Mouse (Mus musculus) neural tube, embryonic 12.5 days (tissue): ENCODE measurements around the gene S100a4. TPM values are rescaled to one million over a fixed set of nuclear protein-coding genes. Genes with fewer than 3 reads are reported as not detected.

ENCODE experiments used
- ATAC-seq: fragments of 200-750 bp; cut with Nextera tagmentation; 2 replicates; pipeline ENCODE4 v1.8.0; 2017; ENCODE audit warnings: low read depth, mild to moderate bottlenecking, moderate TSS enrichment, moderate library complexity; ENCODE audit not compliant: low FRiP score
- H3K27ac ChIP-seq: fragments of 300-500 bp; sonication (generic); 2 replicates; pipeline ENCODE4 v1.5.1; 2016
- H3K27me3 ChIP-seq: fragments of 300-500 bp; sonication (generic); replicated peaks from 2 replicates; pipeline ENCODE4 v1.6.1; 2016; ENCODE audit warnings: mild to moderate bottlenecking
- H3K36me3 ChIP-seq: fragments of 300-500 bp; sonication (generic); 2 replicates; pipeline ENCODE4 v1.6.1; 2016; ENCODE audit warnings: mild to moderate bottlenecking
- H3K4me1 ChIP-seq: fragments of 300-500 bp; sonication (generic); 2 replicates; pipeline ENCODE4 v1.6.1; 2016
- H3K4me2 ChIP-seq: fragments of 300-500 bp; sonication (generic); replicated peaks from 2 replicates; pipeline ENCODE4 v1.6.1; 2016; ENCODE audit warnings: mild to moderate bottlenecking
- H3K4me3 ChIP-seq: fragments of 300-500 bp; sonication (generic); 2 replicates; pipeline ENCODE4 v1.5.1; 2016
- H3K9ac ChIP-seq: fragments of 300-500 bp; sonication (generic); 2 replicates; pipeline ENCODE4 v1.6.1; 2016; ENCODE audit warnings: mild to moderate bottlenecking
- H3K9me3 ChIP-seq: fragments of 300-500 bp; sonication (generic); 2 replicates; pipeline ENCODE4 v1.6.1; 2016; ENCODE audit warnings: mild to moderate bottlenecking
- WGBS: fragments of 180-500 bp; shearing (Covaris S2); methylation state at CpG from one replicate; pipeline ENCODE4 v1.1.7; 2016; 5-methylcytosine and 5-hydroxymethylcytosine counted together
- polyA plus RNA-seq: library from polyadenylated mRNA; unstranded; fragments of >200 nt; fragmentation: Nextera tagmentation; extraction: Ambion mirVana; gene quantifications from 2 replicates; pipeline ENCODE4 v1.2.1, GENCODE M21; 2016

The S100a4 gene
- polyA plus RNA-seq, 1 experiment from 2014 or later, result 1.0 TPM

GRCm38 (mm10) chr3:90586016-90586643 lies 17.4 kb upstream of the S100a4 start:
- no peaks in the 10 kb centered on the region for H3K36me3 ChIP-seq
- WGBS, result 85% methylated on average over 15 of the region's 15 CpGs
- H3K9ac ChIP-seq, result no peak overlapping the region
- H3K27me3 ChIP-seq, result no peaks in the 10 kb centered on the region
- no peaks in the 10 kb centered on the region for H3K4me1 ChIP-seq
- no peak overlapping the region for H3K4me3 ChIP-seq
- no peak overlapping the region for H3K4me2 ChIP-seq
- ATAC-seq, result no peak
- no peaks in the 10 kb centered on the region for H3K9me3 ChIP-seq
- no peak overlapping the region for H3K27ac ChIP-seq

GRCm38 (mm10) chr3:90586906-90587305 lies 16.7 kb upstream of the S100a4 start:
- Histone ChIP-seq H3K27ac (no peak overlapping the region), H3K4me3 (no peak overlapping the region), H3K9ac (no peak overlapping the region), H3K4me2 (no peak overlapping the region), H3K27me3 (no peaks in the 10 kb centered on the region), H3K9me3 (no peaks in the 10 kb centered on the region), H3K4me1 (no peaks in the 10 kb centered on the region), H3K36me3 (no peaks in the 10 kb centered on the region)
- 74% methylated on average over 10 of the region's 10 CpGs for WGBS
- ATAC-seq, result no peak

GRCm38 (mm10) chr3:90587361-90588101 lies 16.0 kb upstream of the S100a4 start:
- Histone ChIP-seq H3K9me3 (no peaks in the 10 kb centered on the region), H3K4me3 (no peak overlapping the region), H3K4me1 (no peaks in the 10 kb centered on the region), H3K27ac (no peak overlapping the region), H3K4me2 (no peak overlapping the region), H3K9ac (no peak overlapping the region), H3K36me3 (no peaks in the 10 kb centered on the region), H3K27me3 (no peaks in the 10 kb centered on the region)
- no peak for ATAC-seq
- WGBS, result 91% methylated on average over 14 of the region's 14 CpGs

GRCm38 (mm10) chr3:90589390-90589789 lies 14.2 kb upstream of the S100a4 start:
- WGBS, result 83% methylated on average over 6 of the region's 6 CpGs
- Histone ChIP-seq H3K27ac (no peak overlapping the region), H3K4me1 (no peaks in the 10 kb centered on the region), H3K36me3 (no peaks in the 10 kb centered on the region), H3K9me3 (no peaks in the 10 kb centered on the region), H3K4me2 (no peak overlapping the region), H3K9ac (no peak overlapping the region), H3K4me3 (no peak overlapping the region), H3K27me3 (no peaks in the 10 kb centered on the region)
- no peak for ATAC-seq

- H3K4me3 ChIP-seq, result no peak within 1 kb of the TSS
- no peak within 1 kb of the TSS for H3K9ac ChIP-seq
- no peak within 1 kb of the TSS for H3K27ac ChIP-seq
- no peak within 1 kb of the TSS for H3K4me2 ChIP-seq
- 91% methylated on average over 8 of the region's 8 CpGs for WGBS
- no peaks in the 10 kb centered on the region for H3K4me1 ChIP-seq
- no peak for ATAC-seq
- H3K27me3 ChIP-seq, result no peaks in the 10 kb centered on the region
- no peaks in the 10 kb centered on the region for H3K9me3 ChIP-seq
- H3K36me3 ChIP-seq, result no peaks in the 10 kb centered on the region
Observed at GRCm38 (mm10) chr3:90589947-90590346, 13.6 kb upstream of the S100a4 start, which contains the start of gene S100a2. Gene S100a2, plus strand, starts transcription at chr3:90590247.

- WGBS, result 79% methylated on average over 1 of the region's 1 CpGs
- Histone ChIP-seq H3K27me3 (no peaks in the 10 kb centered on the region), H3K4me3 (no peak overlapping the region), H3K27ac (no peak overlapping the region), H3K36me3 (no peaks in the 10 kb centered on the region), H3K4me1 (no peaks in the 10 kb centered on the region), H3K9ac (no peak overlapping the region), H3K4me2 (no peak overlapping the region), H3K9me3 (no peaks in the 10 kb centered on the region)
- ATAC-seq, result no peak
Observed at GRCm38 (mm10) chr3:90594466-90594865, 9.1 kb upstream of the S100a4 start.

GRCm38 (mm10) chr3:90595556-90595955 lies 8.0 kb upstream of the S100a4 start:
- WGBS, result 74% methylated on average over 5 of the region's 5 CpGs
- no peak for ATAC-seq

GRCm38 (mm10) chr3:90596810-90597209 lies 6.8 kb upstream of the S100a4 start:
- Histone ChIP-seq H3K4me3 (no peak overlapping the region), H3K9me3 (no peaks in the 10 kb centered on the region), H3K4me2 (no peak overlapping the region), H3K36me3 (no peaks in the 10 kb centered on the region), H3K27ac (no peak overlapping the region), H3K9ac (no peak overlapping the region), H3K27me3 (no peaks in the 10 kb centered on the region), H3K4me1 (no peaks in the 10 kb centered on the region)
- no peak for ATAC-seq
- whole genome bisulfite sequencing, result 91% methylated on average over 6 of the region's 6 CpGs

More at GRCm38 (mm10) chr3:90595556-90595955, 8.0 kb upstream of the S100a4 start:
- no peak overlapping the region for H3K9ac ChIP-seq
- no peak overlapping the region for H3K4me3 ChIP-seq
- H3K27ac ChIP-seq, result no peak overlapping the region
- no peaks in the 10 kb centered on the region for H3K36me3 ChIP-seq
- H3K9me3 ChIP-seq, result no peaks in the 10 kb centered on the region
- H3K27me3 ChIP-seq, result no peaks in the 10 kb centered on the region
- H3K4me1 ChIP-seq, result no peaks in the 10 kb centered on the region
- no peak overlapping the region for H3K4me2 ChIP-seq

- no peak overlapping the region for H3K9ac ChIP-seq
- ATAC-seq, result no peak
- H3K4me2 ChIP-seq, result no peak overlapping the region
- no peaks in the 10 kb centered on the region for H3K4me1 ChIP-seq
- no peaks in the 10 kb centered on the region for H3K36me3 ChIP-seq
- H3K9me3 ChIP-seq, result no peaks in the 10 kb centered on the region
- no peaks in the 10 kb centered on the region for H3K27me3 ChIP-seq
- H3K27ac ChIP-seq, result no peak overlapping the region
- H3K4me3 ChIP-seq, result no peak overlapping the region
- 72% methylated on average over 6 of the region's 6 CpGs for WGBS
Observed at GRCm38 (mm10) chr3:90597736-90598135, 5.8 kb upstream of the S100a4 start.

GRCm38 (mm10) chr3:90598212-90598611 lies 5.4 kb upstream of the S100a4 start:
- no peak for ATAC-seq
- Histone ChIP-seq H3K9ac (no peak overlapping the region), H3K4me3 (no peak overlapping the region), H3K4me1 (no peaks in the 10 kb centered on the region), H3K27me3 (no peaks in the 10 kb centered on the region), H3K27ac (no peak overlapping the region), H3K36me3 (no peaks in the 10 kb centered on the region), H3K4me2 (no peak overlapping the region), H3K9me3 (no peaks in the 10 kb centered on the region)
- 88% methylated on average over 4 of the region's 4 CpGs for WGBS

GRCm38 (mm10) chr3:90599401-90599800 lies 4.2 kb upstream of the S100a4 start:
- no peak overlapping the region for H3K4me3 ChIP-seq
- no peaks in the 10 kb centered on the region for H3K36me3 ChIP-seq
- ATAC-seq, result no peak
- no peak overlapping the region for H3K27ac ChIP-seq
- WGBS, result 75% methylated on average over 3 of the region's 3 CpGs
- no peak overlapping the region for H3K9ac ChIP-seq
- no peak overlapping the region for H3K4me2 ChIP-seq
- 0 out of 2 replicates have a peak, but pooled peaks cover 4% of the 10 kb centered on the region for H3K4me1 ChIP-seq
- no peaks in the 10 kb centered on the region for H3K9me3 ChIP-seq
- no peaks in the 10 kb centered on the region for H3K27me3 ChIP-seq

GRCm38 (mm10) chr3:90600036-90600435 lies 3.5 kb upstream of the S100a4 start:
- Histone ChIP-seq H3K4me3 (no peak overlapping the region), H3K4me2 (no peak overlapping the region), H3K27me3 (no peaks in the 10 kb centered on the region), H3K9me3 (no peaks in the 10 kb centered on the region), H3K36me3 (no peaks in the 10 kb centered on the region), H3K27ac (no peak overlapping the region), H3K4me1 (0 out of 2 replicates have a peak, but pooled peaks cover 7% of the 10 kb centered on the region), H3K9ac (no peak overlapping the region)
- ATAC-seq, result no peak
- 82% methylated on average over 6 of the region's 6 CpGs for WGBS
